Mouse (Mus musculus) liver, embryonic 14.5 days (tissue): Measurements from ENCODE around the gene Trim3. TPM values are rescaled to one million over a fixed set of nuclear protein-coding genes. Genes with fewer than 3 reads are reported as not detected.

ENCODE experiments used
- ATAC-seq: fragments of 200-750 bp; cut with Nextera tagmentation; 2 replicates; pipeline ENCODE4 v1.8.0; 2017; ENCODE audit warnings: moderate number of reproducible peaks, mild to moderate bottlenecking, moderate library complexity; ENCODE audit not compliant: insufficient read depth
- DNase-seq, 3 experiments: peaks; one replicate each; pipeline ENCODE4 v3.0.0-alpha.2; 2012 to 2013; ENCODE audit warnings: low read depth in 3 of 3, low spot score in 3 of 3
- H3K27ac ChIP-seq: fragments of 300-500 bp; sonication (generic); 2 replicates; pipeline ENCODE4 v1.5.1; 2014; ENCODE audit warnings: moderate library complexity, mild to moderate bottlenecking, control low read depth, inconsistent platforms
- H3K27me3 ChIP-seq: fragments of 300-500 bp; sonication (generic); 2 replicates; pipeline ENCODE4 v1.6.1; 2014; ENCODE audit warnings: mild to moderate bottlenecking, low read length, moderate library complexity; ENCODE audit not compliant: control insufficient read depth, insufficient read depth
- H3K36me3 ChIP-seq: fragments of 300-500 bp; sonication (generic); replicated peaks from 2 replicates; pipeline ENCODE4 v1.6.1; 2014; ENCODE audit warnings: low read depth; ENCODE audit not compliant: control insufficient read depth, insufficient read depth
- H3K4me1 ChIP-seq, 2 experiments: fragments of 200-500 bp in 1 of 2; fragments of 300-500 bp in 1 of 2; sonication (generic) in 1 of 2; replicated peaks; 2 replicates each; pipeline ENCODE4 v1.6.1; 2012 to 2014; ENCODE audit warnings: antibody characterized with exemption in 1 of 2, inconsistent platforms in 1 of 2, low read length in 1 of 2; ENCODE audit not compliant: control insufficient read depth in 2 of 2, insufficient read depth in 2 of 2
- H3K4me2 ChIP-seq: fragments of 300-500 bp; sonication (generic); 2 replicates; pipeline ENCODE4 v1.6.1; 2014; ENCODE audit warnings: low read depth, mild to moderate bottlenecking, control low read depth, moderate library complexity
- H3K4me3 ChIP-seq, 2 experiments: fragments of 200-500 bp in 1 of 2; fragments of 300-500 bp in 1 of 2; sonication (generic) in 1 of 2; 2 replicates each; pipeline ENCODE4 v1.5.1; 2012 to 2014; ENCODE audit warnings: low read depth in 2 of 2, low read length in 2 of 2, mild to moderate bottlenecking in 2 of 2, control low read depth in 1 of 2, inconsistent platforms in 1 of 2, moderate library complexity in 1 of 2; ENCODE audit not compliant: insufficient read depth in 1 of 2
- H3K9ac ChIP-seq: fragments of 300-500 bp; sonication (generic); replicated peaks from 2 replicates; pipeline ENCODE4 v1.6.1; 2014; ENCODE audit warnings: mild to moderate bottlenecking, control low read depth, moderate library complexity
- H3K9me3 ChIP-seq: fragments of 300-500 bp; sonication (generic); 2 replicates; pipeline ENCODE4 v1.6.1; 2016; ENCODE audit warnings: low read length, mixed read lengths; ENCODE audit not compliant: control insufficient read depth
- CTCF ChIP-seq: IDR thresholded peaks from 2 replicates; pipeline ENCODE4 v1.5.1; 2016; ENCODE audit warnings: antibody characterized with exemption, low read depth, control low read depth
- EP300 ChIP-seq: IDR thresholded peaks from 2 replicates; pipeline ENCODE4 v1.6.1; 2016; ENCODE audit warnings: antibody characterized with exemption, low read depth
- WGBS: fragments of 180-500 bp; shearing (Covaris S2); extraction: QIAGEN DNeasy Blood & Tissue Kit; methylation state at CpG from one replicate; pipeline ENCODE4 v1.1.7; 2014; ENCODE audit not compliant: insufficient replicate concordance; 5-methylcytosine and 5-hydroxymethylcytosine counted together
- polyA plus RNA-seq, 2 experiments: library from polyadenylated mRNA; depleted of rRNA in 1 of 2; stranded (reverse) in 1 of 2; unstranded in 1 of 2; fragments of >200 nt; fragmentation: Nextera tagmentation in 1 of 2; extraction: Ambion mirVana in 1 of 2; gene quantifications; 2 replicates each; pipeline versions ENCODE4 v1.2.1 to v1.2.3; 2012 to 2014

Gene Trim3
- polyA plus RNA-seq, 2 experiments: 2.2 to 4.3 TPM

DNA sequence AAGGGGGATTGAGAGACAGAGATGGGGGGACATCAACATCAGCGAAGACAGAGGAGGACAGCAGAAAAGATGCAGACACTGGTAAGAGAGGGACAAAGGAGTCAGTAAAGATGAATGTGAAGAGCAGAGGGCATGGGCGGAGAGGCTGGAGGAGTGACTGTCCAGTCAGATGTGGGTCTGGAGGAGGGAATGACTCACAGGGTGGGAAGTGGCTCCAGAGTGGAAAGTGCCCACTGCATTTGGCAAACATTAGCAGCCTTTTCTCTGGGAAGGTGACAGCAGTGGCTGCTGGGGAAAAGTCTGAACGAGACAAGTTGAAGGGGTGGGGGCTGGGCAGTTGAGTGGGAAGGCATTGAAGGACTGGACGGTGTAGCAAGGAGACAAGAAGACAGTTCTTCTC is 12.3 kb downstream of the Trim3 start:
- Histone ChIP-seq H3K4me2 (no peak overlapping the region), H3K9me3 (no peaks in the 10 kb centered on the region), H3K4me1 (no peaks in the 10 kb centered on the region), H3K27ac (no peak overlapping the region), H3K9ac (no peak overlapping the region), H3K36me3 (no peaks in the 10 kb centered on the region), H3K27me3 (no peaks in the 10 kb centered on the region), H3K4me3 (no peak overlapping the region)
- DNase-seq (no peak), ATAC-seq (no peak)
- no peak for TF ChIP-seq EP300
- no peak for TF ChIP-seq CTCF
- WGBS: 62% methylated on average over 4 of the region's 4 CpGs

DNA sequence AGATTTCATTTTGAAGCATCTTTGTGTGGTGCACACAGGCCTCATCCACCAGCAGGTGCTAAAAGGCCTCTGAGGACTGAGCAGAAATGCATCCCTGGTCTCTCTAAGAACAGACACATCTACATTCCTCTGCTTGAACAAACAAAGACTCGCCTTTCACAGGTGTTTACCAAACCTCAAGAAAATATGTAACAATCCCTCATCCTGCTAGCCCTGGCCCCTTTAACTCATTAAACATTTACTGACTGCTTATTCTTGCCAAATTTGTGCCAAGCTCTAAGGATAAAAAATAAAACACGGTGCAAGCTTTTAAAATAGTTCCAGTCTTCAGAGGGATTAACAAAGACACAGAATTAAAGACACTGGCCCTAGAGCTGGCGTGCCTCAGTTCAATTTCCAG is 13.7 kb downstream of the Trim3 start:
- H3K4me3 ChIP-seq: no peak overlapping the region
- ATAC-seq (no peak), DNase-seq (no peak)
- no peaks in the 10 kb centered on the region for H3K4me1 ChIP-seq
- TF ChIP-seq CTCF (no peak), EP300 (no peak)
- H3K9ac ChIP-seq: no peak overlapping the region
- no peaks in the 10 kb centered on the region for H3K36me3 ChIP-seq
- H3K27ac ChIP-seq: no peak overlapping the region
- no peak overlapping the region for H3K4me2 ChIP-seq
- WGBS: 49% methylated on average over 3 of the region's 3 CpGs
- H3K9me3 ChIP-seq: no peaks in the 10 kb centered on the region
- H3K27me3 ChIP-seq: no peaks in the 10 kb centered on the region

DNA sequence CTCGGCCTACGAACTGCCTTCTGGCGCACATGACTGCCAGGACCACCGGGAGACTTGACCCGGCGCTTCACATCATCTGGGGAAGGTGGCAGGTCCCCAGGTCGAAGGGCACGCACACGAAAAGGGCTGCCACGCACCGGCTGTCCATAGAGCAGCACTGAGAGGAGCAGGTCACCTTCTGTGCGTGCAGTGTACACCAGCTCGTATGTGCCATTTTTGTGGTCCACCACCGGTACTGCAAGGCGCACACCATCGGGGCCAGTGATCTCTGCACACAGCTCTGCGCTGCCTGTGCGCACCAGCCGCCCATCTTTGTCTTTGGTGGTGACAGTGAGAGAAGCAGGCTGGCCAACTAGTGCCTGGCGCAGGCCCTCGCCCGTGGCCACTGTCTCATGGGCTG is 15.6 kb downstream of the Trim3 start:
- Histone ChIP-seq H3K9ac (no peak overlapping the region), H3K4me1 (no peaks in the 10 kb centered on the region), H3K9me3 (no peaks in the 10 kb centered on the region), H3K4me2 (no peak overlapping the region), H3K27me3 (no peaks in the 10 kb centered on the region), H3K27ac (no peak overlapping the region), H3K4me3 (no peak overlapping the region), H3K36me3 (no peaks in the 10 kb centered on the region)
- 82% methylated on average over 22 of the region's 22 CpGs for WGBS
- ATAC-seq (0 out of 2 replicates have a peak, but pooled peaks have one; percentile 15), DNase-seq (no peak)
- TF ChIP-seq EP300: no peak
- TF ChIP-seq CTCF: no peak

DNA sequence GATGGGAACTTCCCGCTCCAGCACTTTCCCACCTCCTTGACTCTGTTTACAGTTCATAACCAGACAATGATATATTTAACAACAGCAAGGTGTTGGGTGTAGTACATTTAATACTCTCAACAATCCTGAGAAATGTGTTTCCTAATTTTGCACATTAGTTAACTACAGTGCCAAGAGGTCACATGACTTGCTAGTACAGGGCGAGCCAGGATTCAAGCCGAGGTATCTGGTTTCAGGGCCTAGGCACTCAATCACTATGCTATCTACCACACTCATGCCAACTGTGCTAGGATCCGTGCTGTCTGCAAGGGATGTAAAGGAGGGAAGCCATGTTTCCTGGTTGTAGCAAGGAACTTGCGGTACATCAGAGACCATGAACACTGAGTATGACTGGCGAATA is 16.8 kb downstream of the Trim3 start:
- WGBS: 59% methylated on average over 6 of the region's 6 CpGs

DNA sequence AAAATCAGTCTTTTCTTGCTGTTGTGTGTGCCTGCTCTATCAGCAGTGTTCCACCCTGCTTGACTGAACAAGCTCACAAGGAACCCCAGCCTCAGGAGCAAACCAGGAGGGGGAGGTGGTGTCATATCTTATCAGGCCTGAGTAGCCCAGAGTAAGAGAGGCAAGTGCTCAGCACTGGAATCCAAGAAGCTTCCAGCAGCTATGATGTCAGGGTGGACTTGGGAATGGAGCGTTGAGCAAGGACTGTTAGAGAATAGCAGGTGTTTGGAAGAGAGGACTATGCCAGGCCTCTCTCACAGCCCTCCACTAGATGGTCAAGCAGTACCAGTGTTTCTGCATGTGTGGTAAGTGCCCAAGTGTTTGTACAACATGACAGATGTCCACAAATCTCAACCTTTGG is 17.7 kb downstream of the Trim3 start:
- no peaks in the 10 kb centered on the region for H3K27me3 ChIP-seq
- DNase-seq (no peak), ATAC-seq (no peak)
- H3K9ac ChIP-seq: no peak overlapping the region
- H3K27ac ChIP-seq: no peak overlapping the region
- H3K4me3 ChIP-seq: no peak overlapping the region
- no peak for TF ChIP-seq EP300
- no peak for TF ChIP-seq CTCF
- no peak overlapping the region for H3K4me2 ChIP-seq
- no peaks in the 10 kb centered on the region for H3K36me3 ChIP-seq
- 56% methylated on average over 1 of the region's 1 CpGs for WGBS
- no peaks in the 10 kb centered on the region for H3K4me1 ChIP-seq
- no peaks in the 10 kb centered on the region for H3K9me3 ChIP-seq

More for the DNA sequence above, 16.8 kb downstream of the Trim3 start:
- Histone ChIP-seq H3K27ac (no peak overlapping the region), H3K36me3 (no peaks in the 10 kb centered on the region), H3K27me3 (no peaks in the 10 kb centered on the region), H3K4me2 (no peak overlapping the region), H3K9ac (no peak overlapping the region), H3K4me3 (no peak overlapping the region), H3K9me3 (no peaks in the 10 kb centered on the region), H3K4me1 (no peaks in the 10 kb centered on the region)
- DNase-seq (no peak), ATAC-seq (no peak)
- TF ChIP-seq EP300 (no peak), CTCF (no peak)

DNA sequence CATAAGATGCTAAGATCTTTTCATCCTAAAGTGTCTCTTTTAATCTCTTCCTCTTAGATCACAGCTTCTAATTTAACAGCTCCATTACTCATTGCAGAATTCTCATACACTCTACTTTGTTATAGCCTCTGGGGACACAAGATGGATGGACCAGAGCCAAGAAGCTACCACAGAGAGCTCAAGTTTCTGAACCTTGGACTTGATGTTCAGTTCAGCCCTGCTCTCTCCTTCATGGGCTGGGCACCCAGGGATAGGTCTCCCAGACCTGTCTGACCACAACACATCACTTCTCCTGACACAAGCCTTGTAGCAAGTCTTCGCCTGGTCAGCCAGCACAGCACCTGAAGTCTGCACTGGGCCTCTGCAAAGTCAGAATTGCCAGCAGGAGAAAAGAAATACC is 19.0 kb downstream of the Trim3 start:
- Histone ChIP-seq H3K4me3 (no peak overlapping the region), H3K9me3 (no peaks in the 10 kb centered on the region), H3K27ac (no peak overlapping the region), H3K36me3 (no peaks in the 10 kb centered on the region), H3K4me1 (no peaks in the 10 kb centered on the region), H3K4me2 (no peak overlapping the region), H3K27me3 (no peaks in the 10 kb centered on the region), H3K9ac (no peak overlapping the region)
- TF ChIP-seq EP300 (no peak), CTCF (no peak)
- no peak for ATAC-seq
- DNase-seq: no peak
- 54% methylated on average over 1 of the region's 1 CpGs for WGBS
